Mouse (Mus musculus) midbrain, embryonic 11.5 days (tissue): ENCODE measurements around the gene Olfr1329. TPM values are rescaled to one million over a fixed set of nuclear protein-coding genes. Genes with fewer than 3 reads are reported as not detected.
"Not testable (repeated sequence)": the region's sequence is repeated elsewhere in the genome, so short reads cannot be mapped to it uniquely, and the experiment has no call there.

Experiments used
- ATAC-seq: fragments of 200-750 bp; cut with Nextera tagmentation; 2 replicates; pipeline ENCODE4 v1.8.0; 2017; ENCODE audit warnings: moderate TSS enrichment, moderate library complexity; ENCODE audit not compliant: low FRiP score
- DNase-seq: peaks from one replicate; pipeline ENCODE4 v3.0.0; 2015; ENCODE audit warnings: low spot score; ENCODE audit errors: missing footprints
- H3K27ac ChIP-seq: fragments of 300-500 bp; sonication (generic); 2 replicates; pipeline ENCODE4 v1.5.1; 2014; ENCODE audit warnings: low read depth, low read length
- H3K27me3 ChIP-seq: fragments of 300-500 bp; sonication (generic); 2 replicates; pipeline ENCODE4 v1.6.1; 2014; ENCODE audit warnings: mild to moderate bottlenecking, low read length, moderate library complexity, mixed read lengths; ENCODE audit not compliant: control insufficient read depth, insufficient read depth
- H3K36me3 ChIP-seq: fragments of 300-500 bp; sonication (generic); 2 replicates; pipeline ENCODE4 v1.6.1; 2014; ENCODE audit warnings: mild to moderate bottlenecking, low read length, moderate library complexity, mixed read lengths; ENCODE audit not compliant: control insufficient read depth, insufficient read depth
- H3K4me1 ChIP-seq: fragments of 300-500 bp; sonication (generic); 2 replicates; pipeline ENCODE4 v1.6.1; 2014; ENCODE audit warnings: low read length; ENCODE audit not compliant: control insufficient read depth, insufficient read depth
- H3K4me2 ChIP-seq: fragments of 300-500 bp; sonication (generic); 2 replicates; pipeline ENCODE4 v1.6.1; 2014; ENCODE audit warnings: mild to moderate bottlenecking, moderate library complexity
- H3K4me3 ChIP-seq: fragments of 300-500 bp; sonication (generic); 2 replicates; pipeline ENCODE4 v1.5.1; 2014; ENCODE audit warnings: low read depth, low read length
- H3K9ac ChIP-seq: fragments of 300-500 bp; sonication (generic); 2 replicates; pipeline ENCODE4 v1.6.1; 2014; ENCODE audit warnings: low read length
- H3K9me3 ChIP-seq: fragments of 300-500 bp; sonication (generic); 2 replicates; pipeline ENCODE4 v1.6.1; 2016; ENCODE audit warnings: low read length; ENCODE audit not compliant: control insufficient read depth
- WGBS: fragments of 180-500 bp; shearing (Covaris S2); extraction: QIAGEN DNeasy Blood & Tissue Kit; methylation state at CpG from one replicate; pipeline ENCODE4 v1.1.7; 2014; 5-methylcytosine and 5-hydroxymethylcytosine counted together
- polyA plus RNA-seq: library from polyadenylated mRNA; unstranded; fragments of >200 nt; fragmentation: Nextera tagmentation; extraction: Ambion mirVana; gene quantifications from 2 replicates; pipeline ENCODE4 v1.2.1, GENCODE M21; 2014

The Olfr1329 gene
- polyA plus RNA-seq: not detected in 2 replicates

GRCm38 (mm10) chr4:118917365-118917764 lies at the start of gene Olfr1329:
Gene Olfr1329 (minus strand): TSS chr4:118917465.
- not testable (repeated sequence) for H3K36me3 ChIP-seq, H3K9ac ChIP-seq, H3K4me1 ChIP-seq, H3K9me3 ChIP-seq, H3K27me3 ChIP-seq, H3K4me3 ChIP-seq, H3K27ac ChIP-seq, ATAC-seq, DNase-seq, H3K4me2 ChIP-seq
- 63% methylated on average over 2 of the region's 2 CpGs for whole genome bisulfite sequencing

- H3K27ac ChIP-seq: no peak within 1 kb of the TSS
- no peak within 1 kb of the TSS for H3K4me2 ChIP-seq
- H3K4me1 ChIP-seq: no peaks in the 10 kb centered on the region
- H3K36me3 ChIP-seq: no peaks in the 10 kb centered on the region
- no peaks in the 10 kb centered on the region for H3K9me3 ChIP-seq
- DNase-seq (no peak), ATAC-seq (no peak)
- H3K4me3 ChIP-seq: no peak within 1 kb of the TSS
- no peak within 1 kb of the TSS for H3K9ac ChIP-seq
- no peaks in the 10 kb centered on the region for H3K27me3 ChIP-seq
- WGBS: 95% methylated on average over 2 of the region's 2 CpGs
Measured at GRCm38 (mm10) chr4:118961141-118961628, 43.9 kb upstream of the Olfr1329 start, which contains the start of gene Lao1. Gene Lao1 (plus strand): TSS chr4:118961578.

- Histone ChIP-seq H3K4me3 (no peak overlapping the region), H3K27me3 (no peaks in the 10 kb centered on the region), H3K36me3 (no peaks in the 10 kb centered on the region), H3K4me2 (no peak overlapping the region), H3K9ac (no peak overlapping the region), H3K27ac (no peak overlapping the region), H3K4me1 (no peaks in the 10 kb centered on the region), H3K9me3 (no peaks in the 10 kb centered on the region)
- 90% methylated on average over 7 of the region's 7 CpGs for WGBS
- ATAC-seq: no peak
- no peak for DNase-seq
Measured at GRCm38 (mm10) chr4:118958812-118959211, 41.5 kb upstream of the Olfr1329 start.

DNA sequence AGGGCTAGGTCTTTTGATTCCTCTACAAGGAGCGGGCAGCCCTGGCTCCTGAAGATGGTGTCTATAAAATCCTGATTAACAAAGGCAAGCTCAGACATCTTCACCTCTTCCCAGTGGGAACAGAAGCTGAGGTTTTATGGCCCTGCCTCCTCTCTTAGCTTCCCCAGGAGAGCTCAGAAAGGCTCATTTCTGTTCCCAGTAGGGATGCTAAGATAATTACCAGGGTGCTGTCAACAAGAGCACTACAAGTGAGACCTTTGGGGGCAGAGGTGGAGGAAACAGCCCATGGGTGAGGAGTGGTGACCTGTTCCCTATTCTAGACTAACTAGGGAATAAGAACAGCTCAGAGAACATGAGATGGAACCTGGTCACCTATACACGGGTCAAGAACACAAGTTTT lies 21.2 kb upstream of the Olfr1329 start, which contains the start of gene Olfr1328:
Gene Olfr1328, minus strand, starts transcription at position 101 of the 400 bp plus-strand sequence.
- 77% methylated on average over 2 of the region's 2 CpGs for WGBS
- Histone ChIP-seq H3K27ac (no peak within 1 kb of the TSS), H3K36me3 (no peaks in the 10 kb centered on the region), H3K4me2 (no peak within 1 kb of the TSS), H3K4me3 (no peak within 1 kb of the TSS), H3K4me1 (no peaks in the 10 kb centered on the region), H3K9me3 (no peaks in the 10 kb centered on the region), H3K9ac (no peak within 1 kb of the TSS), H3K27me3 (no peaks in the 10 kb centered on the region)
- DNase-seq (no peak), ATAC-seq (no peak)

GRCm38 (mm10) chr4:118931326-118931725 lies 14.1 kb upstream of the Olfr1329 start:
- WGBS: 72% methylated on average over 3 of the region's 3 CpGs
- H3K27me3 ChIP-seq, H3K9ac ChIP-seq, ATAC-seq, DNase-seq, H3K4me2 ChIP-seq, H3K9me3 ChIP-seq, H3K27ac ChIP-seq, H3K4me3 ChIP-seq, H3K36me3 ChIP-seq, H3K4me1 ChIP-seq: not testable (repeated sequence)

GRCm38 (mm10) chr4:118901981-118902380 lies 15.3 kb downstream of the Olfr1329 start:
- DNase-seq (no peak), ATAC-seq (no peak)
- H3K4me1 ChIP-seq: no peaks in the 10 kb centered on the region
- no peaks in the 10 kb centered on the region for H3K36me3 ChIP-seq
- no peaks in the 10 kb centered on the region for H3K9me3 ChIP-seq
- 70% methylated on average over 2 of the region's 2 CpGs for WGBS
- no peak overlapping the region for H3K9ac ChIP-seq
- H3K27ac ChIP-seq: no peak overlapping the region
- H3K4me3 ChIP-seq: no peak overlapping the region
- no peaks in the 10 kb centered on the region for H3K27me3 ChIP-seq
- no peak overlapping the region for H3K4me2 ChIP-seq

- ATAC-seq (no peak), DNase-seq (no peak)
- Histone ChIP-seq H3K4me1 (no peaks in the 10 kb centered on the region), H3K4me3 (no peak within 1 kb of the TSS), H3K9me3 (no peaks in the 10 kb centered on the region), H3K27ac (no peak within 1 kb of the TSS), H3K9ac (no peak within 1 kb of the TSS), H3K4me2 (no peak within 1 kb of the TSS), H3K36me3 (no peaks in the 10 kb centered on the region), H3K27me3 (no peaks in the 10 kb centered on the region)
- 93% methylated on average over 1 of the region's 1 CpGs for WGBS
Measured at GRCm38 (mm10) chr4:118888297-118888696, 29.0 kb downstream of the Olfr1329 start, which contains the start of gene Olfr1330. Gene Olfr1330 (plus strand): TSS chr4:118888597.

- H3K27ac ChIP-seq: no peak overlapping the region
- no peak overlapping the region for H3K4me2 ChIP-seq
- no peaks in the 10 kb centered on the region for H3K4me1 ChIP-seq
- no peaks in the 10 kb centered on the region for H3K36me3 ChIP-seq
- H3K9me3 ChIP-seq: no peaks in the 10 kb centered on the region
- no peak overlapping the region for H3K4me3 ChIP-seq
- ATAC-seq (no peak), DNase-seq (no peak)
- no peaks in the 10 kb centered on the region for H3K27me3 ChIP-seq
- H3K9ac ChIP-seq: no peak overlapping the region
Measured at GRCm38 (mm10) chr4:118867566-118867965, 49.7 kb downstream of the Olfr1329 start.
